Mouse (Mus musculus): ENCODE measurements around the gene Rassf7.
"Not testable (repeated sequence)": the region's sequence is repeated elsewhere in the genome, so short reads cannot be mapped to it uniquely, and the experiment has no call there.

Rassf7 gene

DNA sequence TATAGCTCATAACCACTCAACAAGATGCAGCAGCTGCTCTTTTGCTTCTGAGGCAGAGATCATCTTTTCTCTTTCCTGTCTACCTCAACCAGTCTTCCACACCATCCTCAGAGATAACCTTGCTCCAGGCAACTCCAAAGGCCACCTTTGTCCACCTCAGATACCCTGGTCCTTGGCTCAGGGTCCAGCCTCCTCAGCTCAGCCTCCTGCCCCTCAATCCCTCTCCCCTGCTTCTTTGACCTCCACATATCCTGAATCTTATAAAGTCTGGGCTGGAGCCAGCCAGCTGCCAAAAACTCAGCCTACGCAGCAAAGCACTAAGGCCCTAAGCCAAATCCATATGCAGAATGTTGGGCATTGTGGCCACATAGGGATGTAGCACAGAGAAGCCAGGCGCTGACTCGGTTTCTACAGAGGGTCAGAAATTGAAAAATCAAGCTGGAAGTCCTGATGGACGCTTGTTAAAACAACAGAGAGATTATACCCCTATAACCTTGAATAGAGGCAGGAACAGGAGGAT lies 7.1 kb downstream of the Rassf7 start:
- no peak for DNase-seq (ENCODE audit: low spot score in 2 of 2)

DNA sequence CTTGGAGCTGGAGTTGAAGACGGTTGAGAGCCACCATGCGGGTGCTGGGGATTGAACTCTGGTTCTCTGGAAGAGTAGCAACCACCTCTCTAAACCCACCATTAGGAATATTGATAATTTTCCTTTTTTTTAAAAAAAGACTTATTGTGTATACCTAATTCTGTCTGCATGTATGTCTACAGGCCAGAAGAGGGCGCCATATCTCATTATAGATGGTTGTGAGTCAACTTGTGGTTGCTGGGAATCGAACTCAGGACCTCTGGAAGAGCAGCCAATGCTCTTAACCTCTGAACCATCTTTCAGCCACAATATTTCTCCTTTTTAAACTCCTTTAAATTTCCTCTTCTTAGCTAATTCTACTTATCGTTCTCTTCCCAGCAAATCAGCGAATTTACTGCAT lies 10.9 kb downstream of the Rassf7 start:
- DNase-seq (ENCODE audit: low spot score in 2 of 2) = no peak

DNA sequence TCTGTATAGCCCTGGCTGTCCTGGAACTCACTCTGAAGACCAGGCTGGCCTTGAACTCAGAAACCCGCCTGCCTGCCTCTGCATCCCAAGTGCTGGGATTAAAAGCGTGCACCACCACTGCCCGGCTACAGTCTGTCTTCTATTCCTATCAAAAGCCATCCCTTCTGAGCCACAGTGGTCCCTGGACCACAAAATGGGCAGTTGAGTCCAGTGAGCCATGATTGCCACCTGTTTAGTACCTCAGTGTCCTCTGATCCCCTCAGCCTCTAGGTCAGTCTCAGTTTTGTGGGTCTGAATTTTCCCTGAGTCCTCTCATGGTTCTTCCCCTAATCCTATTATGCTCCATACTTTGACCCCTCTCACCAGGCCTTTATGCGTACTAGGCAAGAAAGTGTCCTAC lies 12.1 kb downstream of the Rassf7 start:
- DNase-seq (ENCODE audit: low spot score in 2 of 2) = no peak

DNA sequence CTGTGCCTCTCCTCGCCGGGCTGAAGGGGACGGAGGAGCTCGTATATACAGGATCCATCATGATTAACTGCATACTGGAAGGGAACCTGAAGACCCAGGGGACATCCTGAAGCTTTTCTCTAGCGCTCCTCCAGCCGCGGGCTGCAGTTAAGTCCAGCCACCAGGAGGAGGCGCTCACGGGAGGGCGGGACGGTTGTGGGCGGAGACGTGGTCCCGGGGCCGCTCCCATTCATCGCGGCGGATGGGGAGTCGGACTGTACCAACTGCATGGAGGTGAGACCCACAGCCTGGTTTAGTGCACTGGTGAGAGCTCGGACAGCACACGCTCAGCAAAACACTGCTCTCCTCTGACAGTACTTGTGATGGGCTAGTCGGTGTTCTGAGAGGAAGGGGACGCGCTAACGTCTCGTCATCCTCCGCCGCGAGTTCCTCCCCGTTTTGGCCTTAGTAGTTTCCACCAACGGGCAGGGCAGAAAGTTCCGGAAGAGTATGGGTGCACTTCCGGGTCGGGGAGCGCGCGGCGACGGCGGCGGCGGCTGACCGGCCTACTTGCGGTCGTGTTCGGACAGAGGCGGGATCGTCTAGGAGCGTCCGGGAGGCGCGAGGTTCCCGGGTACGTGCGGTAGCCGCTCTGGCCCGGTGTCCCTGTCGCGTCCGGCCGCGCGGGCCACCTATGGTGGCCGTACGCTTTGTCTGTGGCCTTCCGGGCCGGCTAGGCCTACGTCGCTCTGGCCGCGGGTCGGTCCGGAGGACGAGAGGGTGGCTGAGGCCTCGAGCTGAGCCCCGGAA lies 12.8 kb downstream of the Rassf7 start, which contains the start of gene Phrf1:
Phrf1 (plus strand) TSS at position 506 of the 789 bp plus-strand sequence.
- DNase-seq (ENCODE audit: low spot score in 2 of 2) = peak; percentile 85 to 91

DNA sequence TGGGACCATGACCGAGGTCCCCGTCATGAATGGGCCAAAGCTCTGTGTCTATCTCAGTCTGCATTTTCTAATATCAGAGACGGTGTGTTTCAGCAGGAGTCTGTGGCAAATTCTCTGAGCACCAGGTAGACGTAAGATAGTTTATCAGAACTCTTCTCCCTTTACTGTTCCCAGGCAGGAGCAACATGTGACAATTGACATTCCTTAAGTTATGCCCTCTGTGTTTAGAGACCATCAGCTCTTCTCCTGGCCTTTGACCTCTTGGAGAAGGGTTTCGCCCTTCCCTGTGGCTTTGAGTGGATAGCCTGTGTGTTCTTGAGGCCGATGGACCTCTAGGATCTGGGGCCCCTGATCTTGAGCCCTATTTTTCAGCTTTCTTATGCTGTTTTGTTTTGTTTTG lies 14.0 kb downstream of the Rassf7 start:
- no peak for DNase-seq (ENCODE audit: low spot score in 2 of 2)

DNA sequence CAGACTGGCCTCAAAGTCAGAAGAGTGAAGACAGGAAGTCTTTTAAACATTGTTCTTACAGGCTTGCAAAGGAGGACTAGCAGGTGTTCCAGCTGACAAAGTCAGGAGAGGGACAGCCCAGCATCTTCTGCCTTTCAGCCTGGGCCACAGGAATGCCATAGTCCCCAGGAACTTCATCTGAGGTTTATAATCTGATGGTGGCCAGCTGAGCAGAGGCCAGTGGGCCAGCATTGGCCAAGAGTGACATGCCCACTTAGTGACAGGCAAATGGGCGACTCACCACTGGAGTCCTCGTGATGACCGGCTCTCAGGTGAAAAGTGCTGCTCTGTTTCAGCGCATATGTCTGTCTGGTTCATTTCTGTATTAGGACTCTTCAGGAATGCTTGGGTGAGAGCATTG lies 14.9 kb downstream of the Rassf7 start:
- DNase-seq (ENCODE audit: low spot score in 2 of 2) = no peak

DNA sequence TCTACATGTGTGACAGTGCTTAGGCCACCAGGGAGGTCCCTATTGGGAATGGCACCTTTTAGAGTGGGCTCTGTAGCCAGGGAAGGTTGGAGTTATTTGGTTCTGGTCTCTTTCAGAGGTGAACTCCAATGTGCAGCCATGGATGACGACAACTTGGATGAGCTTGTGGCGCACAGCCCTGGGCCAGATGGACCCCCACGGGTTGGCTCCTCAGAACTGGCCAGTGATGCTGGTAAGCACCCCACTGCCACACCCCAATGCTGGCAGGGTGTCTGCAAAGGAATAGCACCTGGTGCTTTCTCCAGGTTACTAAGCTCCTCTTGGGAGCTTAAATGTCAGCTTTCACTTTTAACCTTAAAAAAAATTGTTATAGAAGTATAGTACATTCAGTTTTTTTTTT lies 15.5 kb downstream of the Rassf7 start:
- DNase-seq (ENCODE audit: low spot score in 2 of 2) = no peak

DNA sequence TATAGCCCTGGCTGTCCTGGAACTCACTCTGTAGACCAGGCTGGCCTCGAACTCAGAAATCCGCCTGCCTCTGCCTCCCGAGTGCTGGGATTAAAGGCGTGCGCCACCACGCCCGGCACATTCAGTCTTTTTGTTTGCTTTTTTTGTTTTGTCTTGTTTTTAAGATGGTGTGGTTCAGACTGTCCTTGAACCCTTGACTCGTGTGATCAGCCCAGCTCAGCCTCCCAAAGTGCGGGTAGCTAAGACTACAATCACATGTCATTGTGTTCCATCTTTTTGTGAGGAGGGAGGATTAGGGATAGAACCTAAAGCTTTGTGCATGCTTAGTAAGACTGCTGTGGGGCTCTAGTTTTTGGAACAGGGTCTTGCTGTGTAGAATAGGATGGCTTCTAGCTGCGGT lies 15.9 kb downstream of the Rassf7 start:
- no peak for DNase-seq (ENCODE audit: low spot score in 2 of 2)

DNA sequence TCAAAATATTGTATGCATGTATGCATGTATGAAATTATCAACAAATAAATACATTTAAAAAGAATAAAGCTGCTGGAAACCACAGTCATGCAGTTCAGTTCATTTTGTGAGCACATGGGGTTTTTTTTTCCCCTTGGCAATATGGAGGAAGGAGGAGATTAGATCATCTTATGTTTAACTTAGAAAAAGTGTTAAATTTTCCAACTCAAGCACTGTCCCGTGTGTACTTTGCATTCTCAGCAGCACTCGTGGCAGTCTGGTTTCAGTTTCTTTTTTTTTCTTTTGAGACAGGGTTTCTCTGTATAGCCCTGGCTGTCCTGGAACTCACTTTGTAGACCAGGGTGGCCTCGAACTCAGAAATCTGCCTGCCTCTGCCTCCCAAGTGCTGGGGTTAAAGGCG lies 34.8 kb downstream of the Rassf7 start:
- DNase-seq (ENCODE audit: low spot score in 2 of 2) = not testable (repeated sequence)

DNA sequence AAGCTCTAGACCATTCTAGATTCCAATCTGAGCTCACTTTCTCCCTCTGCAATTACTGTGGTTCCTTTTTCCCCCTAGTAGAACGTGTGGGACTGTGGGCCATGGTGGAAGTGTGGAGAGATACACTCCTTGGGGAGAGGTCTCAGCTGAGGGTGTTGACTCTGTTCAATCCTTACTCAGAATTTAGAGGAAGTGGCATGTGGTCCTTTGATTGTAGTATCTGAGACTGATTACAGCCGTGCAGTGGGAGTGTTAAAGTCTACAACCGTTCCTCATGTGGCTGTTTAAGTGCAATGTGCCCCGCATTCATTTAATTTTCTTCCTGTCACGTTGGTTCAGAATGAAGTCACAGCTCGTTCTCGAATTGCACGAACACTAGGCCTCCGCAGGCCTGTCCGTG lies 40.5 kb downstream of the Rassf7 start:
- DNase-seq (ENCODE audit: low spot score in 2 of 2) = no peak

DNA sequence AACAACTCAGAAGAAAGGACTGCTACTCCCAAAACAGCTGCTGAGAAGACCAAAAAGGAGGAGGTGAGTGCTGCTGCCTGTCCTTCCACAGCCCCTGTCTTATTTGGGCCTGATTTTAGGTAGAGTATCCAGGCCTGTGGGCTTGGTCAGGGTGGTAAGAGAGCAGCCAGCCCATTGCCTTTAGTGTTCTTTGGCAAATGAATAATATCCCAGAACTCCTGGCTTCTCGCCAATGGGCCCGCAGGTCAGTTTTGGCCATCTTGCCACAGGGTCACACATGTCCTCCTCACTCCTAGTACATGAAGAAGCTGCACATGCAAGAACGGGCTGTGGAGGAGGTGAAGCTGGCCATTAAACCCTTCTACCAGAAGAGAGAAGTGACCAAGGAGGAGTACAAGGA lies 45.8 kb downstream of the Rassf7 start:
- DNase-seq (ENCODE audit: low spot score in 2 of 2) = no peak

DNA sequence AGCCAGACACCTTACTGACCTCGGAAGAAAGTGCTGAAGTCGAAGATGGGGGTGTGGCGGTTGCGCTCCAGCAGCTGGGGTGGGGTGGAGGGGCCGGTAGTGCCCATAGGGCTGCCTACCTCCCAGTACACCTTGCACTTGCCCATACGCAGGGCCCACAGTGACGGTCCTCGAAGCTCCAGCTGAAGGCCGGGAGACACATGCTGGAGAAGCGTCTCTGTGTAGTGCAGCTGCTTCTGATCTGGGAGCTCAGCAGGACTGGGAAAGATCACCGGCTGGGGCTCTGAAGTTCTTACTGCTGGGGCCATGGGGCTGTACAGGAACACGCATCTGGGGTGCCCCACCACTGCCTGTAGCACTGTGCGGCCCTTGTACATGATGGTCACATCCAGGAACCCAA lies 48.0 kb downstream of the Rassf7 start:
- DNase-seq (ENCODE audit: low spot score in 2 of 2) = no peak

DNA sequence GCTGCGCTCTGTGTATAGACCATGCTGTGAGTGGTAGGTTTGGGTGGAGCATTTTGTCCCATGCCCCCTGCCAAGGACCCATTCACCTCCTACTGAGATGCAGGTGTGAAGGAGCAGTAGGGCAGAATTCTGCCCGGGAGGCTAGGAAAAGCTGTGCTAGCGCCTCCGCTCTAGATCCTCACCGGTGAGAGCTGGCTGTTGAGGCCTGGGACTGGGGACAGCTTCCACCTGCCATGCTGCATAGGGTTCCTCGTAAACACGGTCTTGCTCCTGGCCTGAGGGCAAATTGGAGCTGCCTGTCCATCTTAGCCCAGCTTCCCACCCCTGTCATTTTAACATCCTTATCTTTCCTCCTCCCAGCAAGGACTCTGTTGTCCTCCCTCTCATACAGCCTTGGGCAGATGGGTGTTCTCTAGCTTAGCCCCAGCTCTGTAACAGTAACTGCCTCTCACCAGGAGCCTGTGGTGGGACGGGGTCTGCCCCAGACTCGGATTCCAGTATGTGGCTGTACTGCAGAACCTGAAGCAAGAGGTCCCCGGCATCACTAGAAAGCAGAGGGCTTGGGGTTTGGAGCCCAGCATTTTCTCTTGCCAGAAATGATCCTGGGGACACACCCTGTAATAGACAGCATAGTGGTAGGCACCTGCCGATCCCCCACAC lies 48.5 kb downstream of the Rassf7 start:
- DNase-seq (ENCODE audit: low spot score in 2 of 2) = no peak

DNA sequence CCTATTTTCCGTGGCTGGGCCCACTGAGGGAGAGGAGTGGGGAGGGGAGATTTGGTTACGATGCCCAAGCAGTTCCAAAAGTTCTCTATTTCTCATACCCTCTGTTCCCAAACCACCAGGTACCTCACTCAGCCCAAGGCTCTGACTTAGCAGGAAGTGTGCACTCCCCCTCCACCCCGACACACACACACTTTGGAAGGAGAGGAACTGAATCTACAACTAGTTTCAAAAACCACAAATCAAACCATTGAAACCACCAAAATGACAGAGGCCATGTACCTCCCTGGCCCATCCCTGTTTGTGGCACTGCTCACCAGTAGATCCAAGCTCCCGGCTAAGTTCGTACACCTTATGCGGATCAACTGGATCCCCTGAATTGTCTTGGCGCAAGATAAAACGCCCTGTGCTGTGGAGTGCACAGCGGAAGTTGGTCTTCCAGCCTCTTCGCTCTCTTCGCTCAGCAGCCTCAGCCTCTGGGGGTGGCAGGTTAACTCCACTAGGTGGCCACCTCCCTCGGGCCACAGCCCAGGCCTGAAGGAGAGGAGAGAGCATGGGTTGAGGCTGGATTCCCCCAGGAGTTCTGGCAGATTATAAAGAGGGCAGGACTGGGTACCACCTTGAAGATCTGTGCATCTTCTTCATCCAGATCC lies 49.2 kb downstream of the Rassf7 start:
- no peak for DNase-seq (ENCODE audit: low spot score in 2 of 2)

DNA sequence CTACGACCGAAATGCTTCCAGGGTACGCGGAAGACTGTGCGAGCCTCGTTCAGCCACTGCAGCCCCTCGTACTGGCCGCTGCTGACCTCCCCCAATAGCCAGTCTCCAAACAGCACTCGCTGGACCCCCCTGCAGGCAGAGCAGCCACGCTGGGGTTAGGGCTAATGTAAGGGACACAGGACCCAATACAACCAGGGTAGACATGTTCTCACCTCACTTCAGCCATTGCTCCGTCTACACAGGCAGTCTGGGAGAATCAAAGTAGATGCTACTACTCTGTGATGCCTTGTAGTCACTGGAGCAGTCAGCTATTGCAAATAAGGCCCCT lies 49.7 kb downstream of the Rassf7 start:
- DNase-seq (ENCODE audit: low spot score in 2 of 2) = no peak

DNA sequence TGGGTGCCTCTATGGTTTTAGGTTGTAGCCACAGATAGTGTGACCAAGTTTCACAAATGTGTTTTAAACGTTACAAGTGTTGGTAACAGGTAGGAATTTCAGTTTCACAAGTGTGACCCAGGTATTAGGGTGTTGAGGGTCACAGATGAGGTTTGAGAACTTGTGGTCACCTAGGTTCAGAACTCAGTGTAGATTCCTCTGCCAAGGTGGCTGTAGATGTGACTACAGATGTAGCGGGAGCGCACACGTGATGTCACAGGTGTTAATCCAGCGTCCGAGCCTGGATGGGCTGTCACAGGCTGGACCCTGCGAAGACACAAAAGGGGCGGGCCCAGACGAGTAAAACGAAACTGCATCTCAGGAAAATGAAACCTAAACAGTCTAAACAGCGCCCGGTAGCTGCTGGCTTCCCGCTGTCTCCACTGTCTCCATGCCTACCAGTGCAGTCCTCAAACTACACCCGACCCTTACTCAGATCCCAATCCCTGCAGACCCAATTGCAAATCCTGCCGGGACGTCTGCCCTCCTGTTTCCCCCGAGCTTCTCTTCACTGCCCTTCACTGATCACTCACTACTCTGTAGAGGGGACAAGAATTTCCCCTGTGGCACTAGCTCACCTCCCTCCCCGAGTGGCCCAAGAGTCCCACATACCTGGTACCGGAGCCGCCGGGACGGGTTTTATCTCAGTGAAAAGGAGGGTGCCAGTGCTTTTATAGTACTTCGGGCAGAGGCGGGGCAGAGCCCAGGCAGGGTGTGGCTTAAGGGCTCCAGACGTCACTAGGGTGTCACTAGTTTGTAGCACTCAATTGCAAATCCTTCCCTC lies 50.3 kb downstream of the Rassf7 start, which contains the start of gene Irf7:
Irf7 (minus strand) TSS at position 743 of the 823 bp plus-strand sequence.
- peak; percentile 68 for DNase-seq (ENCODE audit: low spot score in 2 of 2)

Measured in urinary bladder, adult 18-20 months (tissue).